10 mouse cellular contexts compared by ENCODE assay signal in the genomic region with DNA sequence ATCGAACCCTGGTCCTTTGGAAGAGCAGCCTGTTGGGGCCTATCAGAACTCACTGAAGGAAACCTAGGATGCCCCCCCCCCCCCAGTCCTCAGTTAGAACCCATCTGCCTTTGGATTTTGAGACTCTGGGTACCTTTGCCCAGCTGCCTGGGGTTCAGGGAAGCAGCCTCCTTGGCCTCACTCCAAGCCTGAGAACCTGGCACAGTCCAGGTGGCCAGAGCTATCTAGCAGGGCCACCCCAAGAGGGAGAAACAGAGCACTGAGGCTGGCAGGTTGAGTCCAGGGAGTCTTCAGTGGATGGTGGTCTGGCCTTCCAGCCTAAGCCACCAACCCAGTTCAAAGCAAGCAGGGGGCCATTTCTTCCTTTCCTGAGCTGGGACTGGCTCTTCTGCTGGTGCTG.
DNase-seq lines count a peak whose midpoint lies in the region; ATAC-seq lines count a peak whose summit lies in the region.
"Had no signal": no experiment of that assay in that cellular context is flagged by ENCODE, and none has a peak within 500 bp of the region (broad histone marks: within the 10 kb centered on the region; RNA-seq: fewer than 3 reads in every experiment).

No protein-coding gene starts in this region.

- H3K36me3 ChIP-seq in heart, embryonic 11.5 days (ENCODE audit: control insufficient read depth, insufficient read depth, low read length): no peaks in the 10 kb centered on the region
- no peaks in the 10 kb centered on the region for H3K36me3 ChIP-seq in limb, embryonic 13.5 days
- H3K36me3 ChIP-seq: liver, embryonic 15.5 days had no signal

- intact Hi-C loops in heart, postnatal 10 days (cut with DNase I): no loop called here
- intact Hi-C loops in left cerebral cortex, postnatal 10 days (cut with DNase I): no loop called here

- no peak for ATAC-seq in heart, embryonic 11.5 days (replicated peaks; ENCODE audit: insufficient number of reproducible peaks, low FRiP score, low TSS enrichment)
- ATAC-seq in limb, embryonic 13.5 days (ENCODE audit: low FRiP score, low read depth): no peak
- ATAC-seq in megakaryocyte progenitor cell, adult 5-6 weeks (replicated peaks; ENCODE audit: poor library complexity): no peak
- ATAC-seq: activated CD4-positive, CD25-positive, alpha-beta regulatory T cell, adult 4 months had no signal

- H3K4me3 ChIP-seq in heart, embryonic 11.5 days (ENCODE audit: low read depth, low read length): no peak overlapping the region
- H3K4me3 ChIP-seq in limb, embryonic 13.5 days: no peak overlapping the region
- H3K4me3 ChIP-seq: liver, embryonic 15.5 days had no signal

- peak overlapping the region; percentile 73 for H3K27ac ChIP-seq in heart, embryonic 11.5 days (ENCODE audit: low read depth, low read length)
- H3K27ac ChIP-seq in limb, embryonic 13.5 days: peak overlapping the region; percentile 28; the same call in 1 of the 2 replicates
- H3K27ac ChIP-seq: liver, embryonic 15.5 days had no signal

- H3K9me3 ChIP-seq in heart, embryonic 11.5 days (replicated peaks; ENCODE audit: control insufficient read depth, low read length): no peaks in the 10 kb centered on the region
- no peaks in the 10 kb centered on the region for H3K9me3 ChIP-seq in limb, embryonic 13.5 days
- H3K9me3 ChIP-seq: liver, embryonic 15.5 days had no signal

- no peaks in the 10 kb centered on the region for H3K27me3 ChIP-seq in heart, embryonic 11.5 days (ENCODE audit: control insufficient read depth, insufficient read depth, low read length)
- no peaks in the 10 kb centered on the region for H3K27me3 ChIP-seq in limb, embryonic 13.5 days

- H3K4me1 ChIP-seq in heart, embryonic 11.5 days (ENCODE audit: control insufficient read depth, insufficient read depth, low read length): peaks cover 75% of the 10 kb centered on the region
- peaks cover 46% of the 10 kb centered on the region for H3K4me1 ChIP-seq in limb, embryonic 13.5 days

- no peak overlapping the region; the same call in 1 of the 2 replicates for H3K9ac ChIP-seq in heart, embryonic 11.5 days (ENCODE audit: low read depth, low read length)
- 0 out of 2 replicates have a peak overlapping the region, but pooled peaks have one; percentile 26 for H3K9ac ChIP-seq in limb, embryonic 13.5 days
- H3K9ac ChIP-seq: liver, embryonic 15.5 days had no signal

- H3K4me2 ChIP-seq in heart, embryonic 11.5 days: no peak overlapping the region
- H3K4me2 ChIP-seq in limb, embryonic 13.5 days (replicated peaks): no peak overlapping the region
- H3K4me2 ChIP-seq: liver, embryonic 15.5 days had no signal

- DNase-seq in heart, postnatal 10 days: no peak
- DNase-seq in testis, postnatal 10 days (ENCODE audit: low spot score): peak; percentile 45
- no peak for DNase-seq in testis, postnatal 14 days (ENCODE audit: low spot score)
- DNase-seq in left cerebral cortex, postnatal 10 days (ENCODE audit: extremely low spot score in 1 of 2, low spot score in 2 of 2): no peak
- DNase-seq in thymus, postnatal 25 days: no peak

- WGBS in heart, embryonic 11.5 days (ENCODE audit: insufficient replicate concordance): 79% methylated on average over 1 of the region's 1 CpGs
- 85% methylated on average over 1 of the region's 1 CpGs for WGBS in limb, embryonic 13.5 days
